8 mouse cellular contexts compared by ENCODE assay signal in the genomic region with DNA sequence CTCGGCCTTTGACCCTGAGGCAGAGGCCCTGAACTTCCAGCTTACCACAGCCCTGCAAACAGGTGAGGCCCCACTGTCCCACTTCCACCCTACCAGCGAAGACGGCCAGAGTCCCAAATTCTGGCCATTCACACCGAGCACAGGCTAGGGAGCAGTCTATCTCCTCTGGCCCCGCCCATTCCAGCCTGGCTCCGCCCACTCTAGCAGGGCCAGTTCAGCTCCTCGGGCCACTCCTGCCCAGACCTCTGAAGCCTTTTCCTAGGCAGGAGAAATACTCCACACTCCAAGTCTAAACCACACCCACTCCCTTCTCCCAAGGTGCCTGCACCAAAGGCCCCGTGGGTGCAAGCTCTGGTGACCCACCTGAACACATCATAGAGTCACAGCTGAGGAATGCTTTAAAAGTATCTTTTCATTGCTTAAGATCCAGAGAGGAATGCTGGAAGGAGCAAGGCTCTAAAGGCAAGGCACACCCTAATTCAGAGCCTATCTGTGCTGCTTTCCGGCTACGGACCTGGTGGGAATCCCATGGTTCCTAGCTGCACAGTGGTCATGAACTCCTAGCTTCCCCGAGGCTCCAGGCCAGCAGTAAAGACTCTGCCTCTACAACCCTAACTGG. TPM values are rescaled to one million over a fixed set of nuclear protein-coding genes. Genes with fewer than 3 reads are reported as not detected.
DNase-seq lines count a peak whose midpoint lies in the region; ATAC-seq and TF ChIP-seq lines count a peak whose summit lies in the region.

No protein-coding gene starts in this region.

- peak overlapping the region; percentile 38; the same call in 1 of the 2 replicates for H3K27ac ChIP-seq in heart, embryonic 10.5 days
- peak overlapping the region; percentile 71 for H3K27ac ChIP-seq in bone marrow macrophage, adult 2 months (ENCODE audit: insufficient read depth, low read depth, low read length)
- peak overlapping the region; percentile 37; the same call in 1 of the 2 replicates for H3K27ac ChIP-seq in kidney, embryonic 15.5 days

- intact Hi-C loops in heart, postnatal 10 days (cut with DNase I), result no loop called here

- no peak for TF ChIP-seq POLR2A in bone marrow macrophage, adult 2 months (IDR thresholded peaks at IDR 0.05; ENCODE audit: borderline replicate concordance, low read depth, low read length)

- 34% methylated on average over 11 of the region's 11 CpGs for WGBS in heart, embryonic 10.5 days
- WGBS in kidney, embryonic 15.5 days, result 34% methylated on average over 11 of the region's 11 CpGs

- H3K9me3 ChIP-seq in heart, embryonic 10.5 days, result no peaks in the 10 kb centered on the region
- H3K9me3 ChIP-seq in kidney, embryonic 15.5 days (replicated peaks), result no peaks in the 10 kb centered on the region

- no peak for DNase-seq in heart, embryonic 10.5 days (ENCODE audit: low spot score)
- no peak for DNase-seq in heart, postnatal 10 days
- DNase-seq in lung, postnatal 4 days, result peak; percentile 72 to 81
- DNase-seq in spleen, postnatal 4 days (ENCODE audit: low spot score in 2 of 2), result no peak
- no peak for DNase-seq in natural killer cell, adult 2 months (ENCODE audit: low spot score in 2 of 2)

- H3K4me3 ChIP-seq in heart, embryonic 10.5 days, result no peak overlapping the region
- no peak overlapping the region for H3K4me3 ChIP-seq in bone marrow macrophage, adult 2 months (ENCODE audit: insufficient read depth, low read length)
- H3K4me3 ChIP-seq in kidney, embryonic 15.5 days (replicated peaks), result no peak overlapping the region

- peaks cover 49% of the 10 kb centered on the region for H3K27me3 ChIP-seq in heart, embryonic 10.5 days (ENCODE audit: insufficient read depth, poor library complexity, severe bottlenecking)
- peaks cover 10% of the 10 kb centered on the region for H3K27me3 ChIP-seq in kidney, embryonic 15.5 days

- no peak overlapping the region for H3K9ac ChIP-seq in kidney, embryonic 15.5 days

- no peak overlapping the region for H3K4me2 ChIP-seq in kidney, embryonic 15.5 days

- H3K4me1 ChIP-seq in heart, embryonic 10.5 days, result peaks cover 60% of the 10 kb centered on the region
- peaks cover 53% of the 10 kb centered on the region for H3K4me1 ChIP-seq in bone marrow macrophage, adult 2 months (ENCODE audit: control insufficient read depth, insufficient read depth, low read length)
- peaks cover 33% of the 10 kb centered on the region for H3K4me1 ChIP-seq in kidney, embryonic 15.5 days

- ATAC-seq in kidney, embryonic 15.5 days (replicated peaks; ENCODE audit: low FRiP score), result peak; percentile 17; the same call in 1 of the 2 replicates
- ATAC-seq in inflammation-experienced regulatory T-cells, adult 6 months, result no peak

- no peak for TF ChIP-seq CTCF in bone marrow macrophage, adult 2 months (IDR thresholded peaks at IDR 0.05; ENCODE audit: low read depth, low read length)

- no peaks in the 10 kb centered on the region for H3K36me3 ChIP-seq in heart, embryonic 10.5 days
- H3K36me3 ChIP-seq in kidney, embryonic 15.5 days, result no peaks in the 10 kb centered on the region

RNA-seq across cellular contexts. Expression of a gene that starts 16.3 kb away (rescaled TPM):
- polyA plus RNA-seq in heart, embryonic 10.5 days (2016; fragmentation: Nextera tagmentation; extraction: Ambion mirVana), result 8.9 and 18.2 TPM in 2 replicates
- 1 to 10 TPM; 3.4 to 4.2 TPM for total RNA-seq in heart, postnatal 10 days (2021)
- polyA plus RNA-seq in bone marrow macrophage, adult 2 months (2012; ENCODE audit: insufficient read depth, insufficient read length, missing spikeins), result 10.3 and 12.0 TPM in 2 replicates
- polyA plus RNA-seq in kidney, embryonic 15.5 days (2015; fragmentation: Nextera tagmentation; extraction: Ambion mirVana), result 72.1 and 77.8 TPM in 2 replicates
- 100 to 1,000 TPM; 342 to 389 (median 381) TPM for polyA plus RNA-seq in inflammation-experienced regulatory T-cells, adult 6 months (2017; shearing (Covaris generic))

Comparison
In these comparisons a context has a peak if more than half of its experiments do, and no peak if none do; other contexts are left out.
1. DNase-seq: peak in lung, postnatal 4 days (2 of 2); none in heart, embryonic 10.5 days (single experiment), heart, postnatal 10 days (0 of 2), spleen, postnatal 4 days (0 of 2) and natural killer cell, adult 2 months (0 of 2).
2. Peak in every context shown above with its lines, with median percentiles within 50 percentile points of each other: H3K27ac ChIP-seq.